In the genomic region with DNA sequence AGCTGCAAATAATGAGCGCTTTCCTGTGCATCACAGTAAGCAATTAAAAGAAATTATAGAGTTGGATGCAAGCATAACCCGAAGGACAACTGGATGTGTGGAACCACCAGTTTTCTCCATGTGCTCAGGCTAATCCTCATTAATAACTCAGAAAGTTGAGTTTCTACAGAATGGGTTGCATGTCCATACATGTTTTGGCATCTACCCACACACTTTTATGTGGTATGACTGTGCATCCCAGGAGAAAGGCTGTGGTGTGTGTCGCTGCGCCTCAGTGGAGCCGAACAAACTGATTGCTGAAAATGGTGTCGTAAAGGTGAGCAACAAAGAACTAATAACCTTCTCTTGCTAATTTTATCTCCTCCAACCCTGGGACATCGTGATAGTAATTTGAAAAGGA, we compare ENCODE assay signal across 29 mouse cellular contexts. TPM values are rescaled to one million over a fixed set of nuclear protein-coding genes. Genes with fewer than 3 reads are reported as not detected.
"Had no signal": no experiment of that assay in that cellular context is flagged by ENCODE, and none has a peak within 500 bp of the region (broad histone marks: within the 10 kb centered on the region; RNA-seq: fewer than 3 reads in every experiment).

No protein-coding gene starts in this region.

- H3K9me3 ChIP-seq: embryonic facial prominence, embryonic 10.5 days; embryonic facial prominence, embryonic 12.5 days; embryonic facial prominence, embryonic 13.5 days; embryonic facial prominence, embryonic 15.5 days; forebrain, embryonic 10.5 days; forebrain, embryonic 12.5 days; forebrain, embryonic 13.5 days; forebrain, embryonic 15.5 days; heart, embryonic 10.5 days had no signal

- H3K36me3 ChIP-seq: embryonic facial prominence, embryonic 10.5 days; embryonic facial prominence, embryonic 12.5 days; embryonic facial prominence, embryonic 13.5 days; embryonic facial prominence, embryonic 15.5 days; forebrain, embryonic 10.5 days; forebrain, embryonic 12.5 days; forebrain, embryonic 15.5 days; heart, embryonic 10.5 days had no signal

- H3K4me3 ChIP-seq: embryonic facial prominence, embryonic 10.5 days; embryonic facial prominence, embryonic 12.5 days; embryonic facial prominence, embryonic 13.5 days; embryonic facial prominence, embryonic 15.5 days; erythroblast, embryonic 14.5 days; forebrain, embryonic 10.5 days; forebrain, embryonic 12.5 days; forebrain, embryonic 13.5 days; forebrain, embryonic 15.5 days; gastrocnemius, adult 2 months; heart, adult 2 months; heart, embryonic 10.5 days had no signal

- H3K27me3 ChIP-seq: embryonic facial prominence, embryonic 12.5 days; embryonic facial prominence, embryonic 13.5 days; embryonic facial prominence, embryonic 15.5 days; forebrain, embryonic 12.5 days had no signal

- H3K4me2 ChIP-seq: embryonic facial prominence, embryonic 12.5 days; embryonic facial prominence, embryonic 13.5 days; embryonic facial prominence, embryonic 15.5 days; forebrain, embryonic 12.5 days; forebrain, embryonic 13.5 days; forebrain, embryonic 15.5 days had no signal

- ATAC-seq: forebrain, embryonic 13.5 days; forebrain, embryonic 14.5 days; forebrain, embryonic 15.5 days; forebrain, embryonic 16.5 days; forebrain, postnatal 0 days had no signal

- H3K4me1 ChIP-seq: embryonic facial prominence, embryonic 10.5 days; embryonic facial prominence, embryonic 12.5 days; embryonic facial prominence, embryonic 13.5 days; embryonic facial prominence, embryonic 15.5 days; forebrain, embryonic 10.5 days; forebrain, embryonic 12.5 days; forebrain, embryonic 13.5 days; forebrain, embryonic 15.5 days; heart, embryonic 10.5 days had no signal

- DNase-seq: cerebellum, adult 9-10 months; cerebellum, postnatal 10 days; cerebellum, postnatal 14 days; cerebellum, postnatal 25 days; cerebellum, postnatal 36 days; embryo, embryonic 11 days; forebrain, postnatal 0 days; gastrocnemius, adult 2 months; gastrocnemius, postnatal 10 days; gastrocnemius, postnatal 14 days; gastrocnemius, postnatal 25 days; gastrocnemius, postnatal 36 days; heart, adult 11 months; heart, adult 18-20 months; heart, adult 2 months had no signal

- H3K27ac ChIP-seq: embryonic facial prominence, embryonic 10.5 days; embryonic facial prominence, embryonic 12.5 days; embryonic facial prominence, embryonic 13.5 days; embryonic facial prominence, embryonic 15.5 days; forebrain, embryonic 10.5 days; forebrain, embryonic 12.5 days; forebrain, embryonic 13.5 days; forebrain, embryonic 15.5 days; gastrocnemius, adult 2 months; heart, adult 2 months; heart, embryonic 10.5 days had no signal

- H3K9ac ChIP-seq: embryonic facial prominence, embryonic 12.5 days; embryonic facial prominence, embryonic 13.5 days; embryonic facial prominence, embryonic 15.5 days; forebrain, embryonic 12.5 days; forebrain, embryonic 13.5 days; forebrain, embryonic 15.5 days; forebrain, postnatal 0 days had no signal

RNA-seq across cellular contexts. Expression of a gene that starts 34.8 kb away (rescaled TPM):
- total RNA-seq: common myeloid progenitor, adult 5-6 weeks; granulocyte monocyte progenitor cell, adult 5-6 weeks had no signal
- polyA plus RNA-seq: erythroblast, embryonic 14.5 days had no signal
